Mouse (Mus musculus): Measurements from ENCODE around the gene Sat2. TPM values are rescaled to one million over a fixed set of nuclear protein-coding genes. Genes with fewer than 3 reads are reported as not detected.
A peak's percentile ranks its signal among the peaks of the same experiment; 100 is the strongest.
"Not testable (repeated sequence)": the region's sequence is repeated elsewhere in the genome, so short reads cannot be mapped to it uniquely, and the experiment has no call there.

The Sat2 gene
- total RNA-seq, 2 experiments from 2014 or later, result 2.3 to 2.8 TPM

DNA sequence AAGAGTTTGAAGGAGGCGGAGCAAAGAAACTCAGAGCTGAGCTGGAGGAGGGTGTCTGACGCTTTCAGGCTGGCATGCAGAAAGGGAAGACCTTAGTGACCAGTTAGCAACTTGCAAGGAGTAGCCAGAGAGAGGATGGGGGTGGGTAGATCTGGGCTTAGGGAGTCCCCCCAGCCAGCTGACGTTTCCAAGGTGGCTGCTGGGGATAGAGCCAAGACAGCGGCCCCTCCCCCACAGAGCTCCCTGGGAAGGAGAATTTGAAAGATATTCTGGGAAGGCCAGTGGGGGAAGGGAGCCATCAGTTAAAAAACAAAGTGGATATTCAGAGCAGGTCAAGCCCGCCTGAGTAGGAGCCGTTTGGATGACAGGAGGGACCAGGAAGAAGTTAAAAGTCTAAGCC lies 21.7 kb upstream of the Sat2 start:
- peak; percentile 71 for DNase-seq

DNA sequence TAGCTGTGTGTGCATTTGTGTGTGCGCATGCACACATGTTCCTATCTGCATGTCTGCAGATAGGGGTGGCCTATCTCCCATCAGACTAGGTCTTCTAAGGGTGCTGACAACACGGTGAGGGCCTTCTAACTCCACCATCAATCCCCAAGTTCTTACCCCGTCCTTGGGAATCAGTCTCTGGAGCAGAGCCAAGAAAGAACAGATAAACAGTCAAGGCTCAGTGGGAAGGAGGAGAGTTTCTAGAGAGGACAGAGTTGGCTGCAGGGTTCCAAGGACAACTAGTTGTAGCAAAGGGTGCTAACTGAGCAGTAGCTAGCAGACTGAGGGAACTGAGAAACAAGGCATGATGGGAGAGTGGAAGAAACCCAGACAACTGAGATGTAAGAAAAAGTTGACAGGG lies 20.1 kb upstream of the Sat2 start:
- DNase-seq, result no peak

DNA sequence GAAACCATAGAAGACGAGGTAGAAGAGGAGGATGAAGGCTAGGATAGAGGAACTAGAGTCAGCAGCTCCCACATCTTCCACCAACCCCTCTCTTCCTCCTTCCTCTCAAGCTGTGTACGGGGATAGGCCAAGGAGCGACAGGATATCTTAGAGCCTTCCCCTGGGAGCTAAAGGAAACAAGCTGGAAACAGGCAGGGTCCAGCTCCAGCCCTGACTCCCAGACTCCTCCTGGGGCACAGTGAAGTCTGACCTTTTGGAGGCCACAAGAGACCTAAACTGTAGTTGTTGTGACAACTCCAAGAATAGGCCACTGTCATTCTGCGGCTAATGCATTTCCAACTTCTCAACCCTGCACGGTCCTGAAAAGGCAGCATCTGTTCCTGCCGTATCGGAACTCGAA lies 18.3 kb upstream of the Sat2 start:
- DNase-seq, result peak; percentile 40

DNA sequence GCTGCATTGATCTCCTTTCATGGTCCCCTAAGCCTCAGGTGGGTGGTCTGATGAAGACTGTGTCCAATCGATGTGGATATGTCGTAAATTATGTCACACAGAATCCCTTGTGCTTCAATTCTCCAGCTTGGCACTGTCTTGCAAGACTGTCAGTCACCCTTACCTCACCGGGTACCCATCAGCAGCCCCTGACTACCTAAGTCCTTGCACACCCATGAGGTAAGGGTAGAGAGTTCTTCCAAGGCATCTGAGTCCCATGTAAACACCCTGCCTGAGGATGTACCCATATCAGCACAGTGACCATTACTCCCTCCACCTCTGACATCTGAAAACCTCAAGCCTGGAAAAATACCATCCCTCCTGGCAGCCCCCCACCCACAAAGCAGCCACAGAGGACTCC lies 17.5 kb upstream of the Sat2 start:
- DNase-seq, result no peak

DNA sequence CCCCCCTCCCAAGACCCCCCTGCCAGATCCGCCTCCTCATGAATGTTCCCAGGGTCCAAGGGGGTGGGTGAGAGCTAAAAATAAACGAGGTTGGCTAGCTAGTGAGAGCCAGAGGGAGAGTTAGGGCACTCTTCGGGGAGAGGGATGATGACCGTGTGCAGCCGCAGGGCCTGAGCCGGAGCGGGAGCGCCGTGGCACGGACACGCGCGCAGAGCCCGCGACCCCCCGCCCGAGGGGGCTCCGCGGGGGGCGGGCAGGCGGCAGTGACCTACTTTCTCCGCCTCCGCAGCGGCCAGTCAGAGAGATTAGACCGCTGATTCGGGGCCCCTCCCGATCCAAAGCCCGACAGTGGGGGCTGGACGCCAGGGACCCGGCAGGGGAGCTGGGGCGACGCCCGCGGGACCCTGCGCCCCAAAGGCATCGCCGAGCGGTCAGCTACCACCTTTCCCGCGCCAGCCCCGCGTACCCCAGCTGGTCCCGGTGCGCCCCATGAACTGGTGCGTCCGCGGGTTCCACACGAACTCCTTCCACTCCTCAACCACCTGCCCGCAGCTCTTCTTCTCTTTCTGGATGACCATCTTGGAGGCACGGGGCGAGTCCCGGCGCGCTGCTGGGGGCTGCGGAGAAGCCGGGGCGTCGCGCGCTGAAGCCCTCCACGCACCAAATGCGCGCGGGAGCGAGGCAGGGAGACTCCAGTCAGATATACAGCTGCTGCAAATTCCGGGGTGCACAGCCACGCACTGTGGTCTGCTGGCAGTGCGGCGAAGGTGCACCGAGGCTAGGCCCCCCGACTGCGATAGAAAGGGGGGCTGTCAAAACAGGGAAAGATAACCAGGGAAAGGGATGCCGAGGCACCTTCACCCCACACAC lies 16.8 kb upstream of the Sat2 start:
- DNase-seq, result peak; percentile 42

DNA sequence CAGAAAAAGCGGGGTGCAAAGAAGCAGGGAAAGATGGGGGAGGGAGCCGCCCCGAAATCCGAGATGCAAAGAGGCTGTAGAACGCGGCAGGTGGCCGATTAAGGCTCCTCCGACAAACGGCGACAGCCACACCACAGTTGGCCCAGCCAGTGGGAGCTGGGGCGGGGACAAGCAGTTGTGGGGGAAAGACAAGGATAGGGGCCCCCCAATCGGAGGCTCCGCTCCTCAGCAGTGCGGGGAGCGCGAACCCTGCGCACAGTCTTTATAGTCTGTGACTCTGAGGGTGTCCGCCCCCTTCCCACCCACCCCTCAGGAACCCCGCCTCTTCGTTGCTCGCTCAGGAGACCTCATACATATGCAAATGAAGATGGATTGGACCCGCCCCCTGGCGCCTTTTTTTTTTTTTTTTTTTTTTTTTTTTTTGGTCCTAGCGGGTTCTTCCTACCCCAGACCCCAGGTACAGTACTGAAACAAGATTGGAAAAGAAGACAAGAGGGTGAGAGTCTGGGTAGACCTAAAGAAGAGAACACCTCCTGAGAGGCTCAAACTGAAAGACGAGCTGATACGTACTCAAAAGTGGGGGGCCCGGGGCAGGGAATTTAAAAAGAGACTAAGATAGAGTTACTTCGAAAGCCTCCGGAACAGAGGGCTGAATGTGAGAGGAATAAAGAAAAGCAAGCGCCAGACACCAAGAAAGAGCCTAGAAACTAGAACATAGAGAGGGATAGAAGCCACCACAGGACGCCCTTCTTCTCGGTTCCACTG lies 15.9 kb upstream of the Sat2 start, which contains the start of gene Atp1b2:
TSS of gene Atp1b2 (minus strand) at position 217 of the 765 bp plus-strand sequence.
- DNase-seq, result peak; percentile 80

DNA sequence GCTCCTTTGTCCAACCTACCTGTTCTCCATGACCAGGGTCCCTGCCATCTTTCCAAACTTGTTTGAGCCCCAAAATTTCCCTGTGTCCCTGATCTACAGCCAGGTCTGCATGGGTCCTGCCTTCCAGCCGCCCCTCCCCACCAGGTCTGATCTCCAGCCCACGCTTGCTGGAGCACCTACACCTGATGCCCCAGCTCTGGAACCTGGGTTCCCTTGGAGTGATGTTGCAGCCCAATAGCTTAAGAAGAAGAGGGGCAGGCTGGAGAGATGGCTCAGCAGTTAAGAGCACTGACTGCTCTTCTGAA lies 15.4 kb upstream of the Sat2 start:
- no peak for DNase-seq

DNA sequence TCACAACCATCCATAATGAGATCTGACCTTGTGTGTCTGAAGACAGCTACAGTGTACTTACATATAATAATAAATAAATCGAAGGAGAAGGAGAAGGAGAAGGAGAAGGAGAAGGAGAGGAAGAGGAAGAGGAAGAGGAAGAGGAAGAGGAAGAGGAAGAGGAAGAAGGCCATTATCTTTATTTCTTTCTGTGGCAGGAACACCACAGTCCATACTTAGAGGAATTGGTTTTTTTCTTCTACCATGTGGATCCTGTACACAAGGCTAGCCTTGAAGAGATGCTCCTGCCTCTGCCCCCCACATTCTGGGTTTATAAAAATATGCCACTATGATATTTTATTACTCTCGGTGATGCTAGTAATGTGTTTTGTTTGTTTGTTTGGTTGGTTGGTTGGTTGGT lies 15.0 kb upstream of the Sat2 start:
- DNase-seq, result no peak

DNA sequence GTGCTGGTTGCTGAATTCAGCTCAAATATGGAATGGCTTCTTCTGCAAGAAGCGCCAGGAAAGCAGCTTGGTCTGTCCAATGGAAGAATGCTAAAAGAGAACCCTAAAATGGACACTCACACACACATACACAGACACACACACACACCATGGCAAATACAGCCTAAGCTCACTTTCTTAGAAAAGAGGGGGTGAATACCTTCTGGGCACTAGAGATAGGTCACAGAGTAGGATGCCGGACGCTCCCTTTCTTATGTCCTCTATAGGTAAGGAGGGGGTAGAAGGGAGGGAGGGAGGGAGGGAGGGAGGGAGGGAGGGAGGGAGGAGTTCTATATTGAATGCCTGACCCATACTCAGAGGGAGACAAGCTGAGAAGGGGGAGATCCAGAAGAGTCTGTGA lies 13.3 kb upstream of the Sat2 start:
- no peak for DNase-seq

DNA sequence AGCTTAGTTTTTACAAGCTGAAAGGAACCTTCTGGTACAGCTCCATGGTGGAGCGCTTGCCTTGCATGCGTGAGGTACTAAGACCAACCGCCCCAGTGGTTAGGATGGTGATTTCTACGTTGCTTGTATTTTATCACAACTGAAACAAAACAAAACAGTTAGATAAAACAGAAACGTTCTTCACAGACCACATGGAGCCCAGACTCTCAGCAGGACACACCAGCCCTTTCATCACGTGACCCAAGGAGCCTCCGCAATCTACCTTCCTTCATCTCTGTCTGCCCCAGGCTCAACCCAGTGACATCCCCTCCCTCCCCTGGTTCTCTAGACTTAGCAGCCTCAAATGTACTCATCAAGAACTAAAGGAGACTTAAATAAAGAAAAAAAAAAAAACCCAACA lies 12.4 kb upstream of the Sat2 start:
- DNase-seq, result no peak

DNA sequence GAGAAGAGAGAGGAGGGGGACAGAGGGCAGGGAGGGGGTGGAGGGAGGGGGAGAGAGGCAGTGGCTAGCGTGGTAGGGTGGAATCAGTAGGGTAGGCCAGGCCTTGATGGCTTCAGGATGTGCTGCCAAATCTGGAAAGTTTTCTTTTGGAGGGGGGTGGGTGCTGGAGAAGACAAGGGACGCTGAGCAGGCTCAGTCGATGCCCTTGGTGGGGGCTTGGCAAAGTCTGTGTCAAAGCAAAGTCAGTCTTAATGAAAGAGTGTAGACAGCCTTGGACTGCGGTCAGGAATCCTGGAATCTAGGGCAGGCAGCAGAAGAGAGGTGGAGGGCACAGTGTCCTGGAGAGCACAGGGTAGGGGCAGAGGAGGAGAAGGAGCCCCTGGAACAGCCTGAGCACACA lies 10.9 kb upstream of the Sat2 start:
- DNase-seq, result no peak

DNA sequence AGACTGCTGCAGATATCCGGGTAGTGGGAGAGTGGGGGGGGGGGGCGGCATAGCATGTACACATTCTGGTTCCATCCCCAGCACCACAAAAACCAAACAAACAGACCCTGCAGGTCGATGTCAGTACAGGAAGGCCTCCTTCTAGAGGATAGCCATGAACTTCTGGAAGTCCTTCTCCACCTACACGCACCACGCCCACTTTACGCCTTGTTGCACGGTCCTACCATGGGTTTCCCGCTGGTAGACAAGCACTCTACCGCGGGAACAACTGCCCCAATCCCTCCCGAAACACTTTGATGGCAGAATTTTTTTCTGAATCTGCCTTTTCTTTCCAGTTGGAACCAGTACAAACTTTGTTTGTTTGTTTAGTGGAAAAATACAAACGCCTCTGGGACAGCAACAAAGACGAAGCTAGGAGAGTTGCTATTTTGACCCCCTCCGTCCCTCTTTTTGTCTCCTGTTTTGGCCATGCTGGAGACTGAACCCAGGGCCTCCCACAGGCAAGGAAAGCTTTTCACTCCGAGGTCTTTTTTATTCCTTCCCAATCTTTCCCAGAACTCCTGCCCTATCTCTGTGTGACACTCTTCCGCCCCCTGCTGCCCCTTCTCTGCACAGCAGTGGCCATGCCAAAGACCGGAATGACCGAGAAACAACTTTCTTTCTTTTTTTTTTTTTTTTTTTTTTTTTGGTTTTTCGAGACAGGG lies 8.1 kb upstream of the Sat2 start:
- peak; percentile 68 for DNase-seq

DNA sequence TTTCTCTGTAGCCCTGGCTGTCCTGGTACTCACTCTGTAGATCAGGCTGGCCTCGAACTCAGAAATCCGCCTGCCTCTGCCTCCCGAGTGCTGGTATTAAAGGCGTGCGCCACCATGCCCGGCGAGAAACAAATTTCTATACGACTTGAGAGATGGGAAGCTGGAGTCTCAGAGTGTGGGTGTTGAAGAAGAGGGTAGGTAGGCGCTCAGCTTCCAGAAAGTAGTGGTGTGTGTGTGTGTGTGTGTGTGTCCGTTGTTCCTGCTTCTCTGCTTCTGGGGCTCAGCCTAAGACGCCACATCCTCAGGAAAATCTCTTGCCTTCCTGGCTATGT lies 7.6 kb upstream of the Sat2 start:
- DNase-seq, result not testable (repeated sequence)

DNA sequence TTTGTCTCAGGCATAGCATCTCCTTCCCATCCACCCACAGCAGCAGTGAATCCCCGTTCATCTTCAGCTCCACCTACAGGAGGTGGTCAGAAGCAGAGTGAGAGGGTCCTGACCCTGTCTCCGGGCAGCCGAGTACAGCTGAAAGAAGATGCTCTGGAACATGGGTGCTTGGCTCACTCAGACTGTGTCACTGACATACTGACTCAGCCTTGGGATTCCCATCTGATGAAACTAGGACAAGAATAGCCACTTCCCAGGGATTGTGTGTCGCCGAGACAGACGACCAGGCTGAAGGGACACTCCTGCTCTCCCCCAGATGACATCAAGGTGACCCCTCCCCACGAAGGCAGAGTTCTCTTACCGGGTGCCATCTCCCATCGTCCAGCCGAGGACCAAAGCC lies 5.0 kb upstream of the Sat2 start:
- DNase-seq, result no peak

DNA sequence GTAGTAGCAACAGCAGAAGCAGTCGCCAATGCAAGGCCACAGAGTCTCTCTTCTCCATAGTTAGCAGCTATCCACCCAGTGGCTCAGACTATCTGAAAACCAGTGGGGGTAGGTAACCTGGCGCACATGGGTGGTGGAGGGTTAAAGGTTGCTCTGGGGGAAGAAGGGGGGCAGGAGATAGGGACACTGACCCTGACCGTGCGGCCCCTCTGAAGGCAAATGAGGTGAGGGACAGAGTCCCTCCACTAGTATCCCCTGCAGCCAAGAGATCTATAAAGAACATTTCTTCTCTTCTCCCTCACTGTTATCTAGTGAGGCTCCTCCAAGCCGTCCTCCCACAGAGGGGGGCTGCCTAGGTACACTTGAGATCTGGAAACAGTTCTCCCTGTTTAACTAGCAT lies 4.0 kb upstream of the Sat2 start, which contains the start of gene Shbg:
TSS of gene Shbg (minus strand) at position 101 of the 400 bp plus-strand sequence.
- no peak for DNase-seq

DNA sequence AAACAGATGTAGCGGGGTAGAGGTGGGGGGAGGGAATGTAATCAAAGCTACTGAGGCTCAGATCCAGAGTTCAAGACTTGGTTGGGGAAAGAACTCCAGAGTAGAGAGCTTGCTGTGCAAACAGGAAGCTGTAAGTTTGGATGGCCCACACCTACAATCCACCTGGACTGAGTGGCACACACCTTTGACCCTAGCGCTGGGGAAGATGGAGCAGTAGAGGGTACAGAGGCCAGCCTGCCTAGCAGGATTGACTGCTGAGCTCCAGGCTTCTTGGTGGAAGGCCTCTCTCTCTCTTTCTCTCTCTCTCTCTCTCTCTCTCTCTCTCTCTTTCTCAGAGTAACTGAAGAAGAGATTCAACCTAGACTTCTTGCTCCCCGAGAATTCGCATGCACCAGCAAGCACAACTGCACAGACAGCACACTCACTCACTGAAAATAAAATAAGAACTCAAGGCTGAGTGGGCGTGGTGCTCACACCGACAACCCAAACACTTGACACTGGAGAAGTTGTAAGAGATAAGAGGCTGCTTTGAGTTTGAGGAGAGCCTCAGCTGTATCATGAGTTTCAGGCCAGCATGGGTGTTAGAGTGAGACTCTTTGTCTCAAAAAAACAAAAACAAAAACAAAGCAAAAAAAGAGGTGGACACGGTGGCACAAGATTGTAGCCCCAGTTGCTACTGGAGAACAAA lies 1.3 kb upstream of the Sat2 start:
- no peak for DNase-seq

DNA sequence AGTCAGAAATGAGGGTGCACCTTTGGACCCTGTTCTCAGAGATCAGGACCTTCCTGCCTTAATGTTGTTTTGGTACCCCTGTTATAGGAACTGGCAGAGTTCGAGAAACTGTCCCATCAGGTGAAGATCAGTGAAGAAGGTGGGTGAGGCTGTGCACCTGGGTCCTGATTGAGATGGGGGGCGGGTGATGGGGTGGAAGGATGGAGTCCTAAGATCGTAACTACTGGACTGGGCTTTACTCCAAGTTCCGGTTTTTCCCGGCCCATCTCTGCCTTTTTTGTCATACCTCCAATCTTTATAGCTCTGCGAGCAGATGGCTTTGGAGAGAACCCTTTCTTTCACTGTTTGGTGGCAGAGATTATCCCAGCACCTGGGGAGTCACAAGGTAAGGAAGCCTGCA lies 582 bp downstream of the Sat2 start:
- no peak for DNase-seq

DNA sequence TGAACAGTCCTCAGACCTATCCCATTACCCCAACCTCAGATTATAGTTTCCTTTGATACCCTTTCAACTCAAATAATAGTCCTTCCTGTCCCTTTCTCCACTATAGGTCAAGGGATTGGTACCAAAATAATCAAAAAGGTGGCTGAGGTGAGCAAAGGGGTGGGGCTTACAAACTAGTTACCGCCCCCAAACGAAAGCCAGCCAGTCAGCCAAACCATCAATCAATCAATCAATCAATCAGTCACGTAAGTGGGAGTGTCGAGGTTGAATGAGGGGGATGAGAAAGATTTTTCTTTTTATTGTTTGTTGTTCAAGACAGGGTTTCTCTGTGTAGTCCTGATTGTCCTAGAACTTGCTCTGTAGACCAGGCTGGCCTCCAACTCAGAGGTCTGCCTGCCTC lies 1.2 kb downstream of the Sat2 start:
- no peak for DNase-seq

DNA sequence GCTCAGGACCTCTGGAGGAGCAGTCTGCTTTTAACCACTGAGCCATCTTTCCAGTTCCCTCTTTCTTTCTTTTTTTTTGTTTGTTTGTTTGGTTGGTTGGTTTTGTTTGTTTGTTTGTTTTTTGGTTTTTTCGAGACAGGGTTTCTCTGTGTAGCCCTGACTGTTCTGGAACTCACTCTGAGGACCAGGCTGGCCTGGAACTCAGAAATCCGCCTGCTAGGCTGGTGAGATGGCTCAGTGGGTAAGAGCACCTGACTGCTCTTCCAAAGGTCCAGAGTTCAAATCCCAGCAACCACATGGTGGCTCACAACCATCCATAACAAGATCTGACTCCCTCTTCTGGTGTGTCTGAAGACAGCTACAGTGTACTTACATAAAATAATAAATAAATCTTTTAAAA lies 2.5 kb downstream of the Sat2 start:
- not testable (repeated sequence) for DNase-seq

DNA sequence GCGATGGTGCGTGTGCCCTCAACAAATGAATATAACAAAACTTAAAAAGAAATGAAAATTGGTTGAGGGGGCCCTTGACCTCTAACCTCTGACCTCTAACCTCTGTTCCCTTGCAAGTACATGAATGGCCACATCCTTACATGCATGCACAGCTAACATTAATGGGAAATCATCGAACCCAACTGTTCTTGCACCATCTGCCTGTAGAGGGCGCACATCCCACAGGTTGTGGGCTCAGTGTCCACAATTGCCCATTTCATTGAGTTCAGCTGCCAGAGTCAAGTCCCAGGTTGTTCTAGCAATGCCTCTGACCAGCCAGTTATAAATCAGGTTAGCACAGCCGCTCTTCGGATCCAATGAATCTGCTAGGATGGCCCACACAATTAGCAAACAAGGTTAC lies 6.5 kb downstream of the Sat2 start:
- DNase-seq, result peak; percentile 46

DNA sequence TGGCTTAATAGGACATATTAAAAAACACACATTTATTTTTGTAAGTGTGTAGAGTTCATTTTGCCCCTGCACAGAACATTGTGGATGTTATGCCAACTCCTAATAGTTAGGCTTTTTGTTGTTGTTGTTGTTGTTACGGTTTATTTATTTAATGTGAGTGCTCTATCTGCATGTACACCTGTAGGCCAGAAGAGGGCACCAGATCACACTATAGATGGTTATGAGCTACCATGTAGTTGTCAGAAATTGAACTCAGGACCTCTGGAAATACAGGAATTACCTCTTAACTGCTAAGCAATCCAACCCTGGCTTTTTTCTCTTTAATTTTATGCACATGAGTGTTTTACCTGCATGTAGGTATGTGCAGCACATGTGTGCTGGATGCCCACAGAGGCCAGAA lies 8.0 kb downstream of the Sat2 start:
- DNase-seq, result no peak

DNA sequence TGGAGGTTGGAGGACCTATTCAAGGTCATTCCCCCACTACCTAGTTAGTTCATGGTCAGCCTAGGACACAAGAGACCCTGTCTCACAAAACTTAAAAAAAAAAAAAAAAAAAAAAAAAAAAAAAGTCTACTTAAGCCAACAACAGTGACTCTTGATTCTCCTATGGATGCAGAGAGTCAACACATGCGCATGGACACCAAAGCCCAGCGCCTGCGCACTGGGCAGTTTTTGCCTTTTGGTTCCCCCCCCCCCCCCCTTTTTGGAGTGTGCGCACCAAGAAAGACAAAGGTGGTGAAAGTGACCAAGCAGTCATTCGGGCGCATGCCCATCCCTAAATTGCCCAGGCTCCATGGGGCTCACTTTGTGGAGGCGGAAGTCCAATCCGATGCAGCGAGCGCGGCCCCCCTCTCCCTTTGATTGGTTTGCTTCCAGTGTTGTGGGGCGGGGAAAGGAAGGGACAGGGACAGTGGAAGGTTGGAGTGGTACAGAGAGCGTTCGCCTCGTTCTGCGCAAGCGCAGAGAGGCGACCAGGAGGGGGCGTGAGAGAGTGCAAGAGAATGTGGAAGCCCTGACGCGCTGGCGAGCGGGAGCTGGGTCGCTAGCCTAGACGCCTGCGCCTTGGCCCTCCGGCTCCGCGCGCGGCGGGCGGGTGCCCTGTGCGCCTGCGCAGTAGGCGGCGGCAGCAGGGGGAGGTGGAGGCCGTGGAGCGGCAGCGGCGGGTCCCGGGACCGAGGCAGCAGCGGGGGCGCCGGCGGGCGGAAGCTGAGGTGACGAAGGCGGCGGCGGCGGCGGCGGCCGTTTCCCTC lies 10.7 kb downstream of the Sat2 start, which contains the start of gene Fxr2:
TSS of gene Fxr2 (plus strand) at position 707 of the 806 bp plus-strand sequence.
- DNase-seq, result peak; percentile 100
